Mouse (Mus musculus) layer of hippocampus, adult 9-11 months (tissue): ENCODE results near the gene Gm4567.
"Not testable (repeated sequence)": the region's sequence is repeated elsewhere in the genome, so short reads cannot be mapped to it uniquely, and the experiment has no call there.

Experiments
- DNase-seq: peaks from one replicate; pipeline ENCODE4 v3.0.0; 2022

Gm4567 gene

GRCm38 (mm10) chr7:22719610-22720009 is at the start of gene Gm4567:
Gm4567 (minus strand) TSS chr7:22719710.
- not testable (repeated sequence) for DNase-seq

DNA sequence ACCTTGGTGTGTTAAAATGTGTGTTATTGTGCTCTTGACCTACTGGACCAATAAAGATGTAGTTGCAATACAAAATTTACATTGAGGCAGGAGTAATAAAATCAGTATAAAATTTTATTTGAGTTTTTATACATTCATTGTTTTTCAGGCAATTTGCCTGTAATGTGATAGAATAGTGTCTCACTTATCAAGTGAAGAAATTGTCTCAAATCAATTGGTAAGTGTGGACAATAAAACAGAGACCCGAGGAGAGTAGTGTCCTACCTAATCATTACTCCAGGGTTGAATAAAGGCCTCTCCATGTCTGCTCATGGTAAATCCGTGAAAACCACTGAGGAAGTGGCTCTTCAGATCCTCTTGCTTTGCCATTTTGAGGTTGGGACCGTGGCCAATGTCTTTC is 41.9 kb upstream of the Gm4567 start, which contains the start of gene Vmn1r157:
TSS of gene Vmn1r157 (plus strand) at position 301 of the 400 bp plus-strand sequence.
- DNase-seq: not testable (repeated sequence)

- not testable (repeated sequence) for DNase-seq
Measured at GRCm38 (mm10) chr7:22692217-22692616, 27.3 kb downstream of the Gm4567 start, which contains the start of gene Gm8693. Gm8693 (minus strand) TSS chr7:22692317.
